Mouse (Mus musculus): Measurements from ENCODE around the gene Lrrc45. TPM values are rescaled to one million over a fixed set of nuclear protein-coding genes. Genes with fewer than 3 reads are reported as not detected.

The Lrrc45 gene
- polyA plus RNA-seq, 1 experiment: 13.5 TPM

DNA sequence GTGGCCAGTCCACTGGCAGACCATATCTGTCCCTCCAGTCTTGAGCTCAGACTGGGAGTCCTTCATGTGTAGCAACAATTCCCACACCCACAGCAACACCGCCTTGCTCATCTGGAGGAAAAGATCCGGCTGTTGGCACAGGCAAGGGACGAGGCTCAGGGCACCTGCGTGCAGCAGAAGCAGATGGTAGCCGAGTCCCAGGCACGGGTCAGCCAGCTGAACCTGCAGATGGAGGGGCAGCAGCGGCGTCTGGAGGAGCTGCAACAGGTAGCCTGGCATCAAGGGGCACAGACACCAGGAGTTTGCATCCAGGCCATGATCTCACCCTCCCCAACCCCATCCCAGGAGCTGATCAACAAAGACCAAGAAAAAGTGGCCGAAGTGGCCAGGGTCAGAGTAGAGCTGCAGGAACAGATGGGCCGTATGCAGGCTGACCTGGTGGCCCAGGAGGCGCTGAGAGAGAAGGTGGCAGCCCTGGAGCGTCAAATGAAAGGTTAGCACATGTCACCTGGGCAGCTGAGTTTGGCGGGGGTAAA is 6.2 kb downstream of the Lrrc45 start:
- no peaks in the 10 kb centered on the region for H3K79me3 ChIP-seq (ENCODE audit: low read depth)
- TF ChIP-seq MYOG (IDR thresholded peaks at IDR 0.05; ENCODE audit: control insufficient read depth, extremely low read depth, insufficient read length) (no peak), MYOD1 (IDR thresholded peaks at IDR 0.05; ENCODE audit: control insufficient read depth, insufficient read length, low read depth) (no peak), MAX (IDR thresholded peaks at IDR 0.05) (no peak)
- no peak overlapping the region for H3ac ChIP-seq (ENCODE audit: control insufficient read depth, insufficient read length, low read depth)
- H3K4me3 ChIP-seq (ENCODE audit: insufficient read depth, poor library complexity, severe bottlenecking): no peak overlapping the region
- H3K79me2 ChIP-seq (ENCODE audit: control insufficient read depth, insufficient read depth): no peaks in the 10 kb centered on the region
- no peaks in the 10 kb centered on the region for H3K27me3 ChIP-seq (ENCODE audit: control insufficient read depth, insufficient read depth, insufficient read length)
- H3K36me3 ChIP-seq (ENCODE audit: control insufficient read depth, insufficient read depth): peaks cover 23% of the 10 kb centered on the region

DNA sequence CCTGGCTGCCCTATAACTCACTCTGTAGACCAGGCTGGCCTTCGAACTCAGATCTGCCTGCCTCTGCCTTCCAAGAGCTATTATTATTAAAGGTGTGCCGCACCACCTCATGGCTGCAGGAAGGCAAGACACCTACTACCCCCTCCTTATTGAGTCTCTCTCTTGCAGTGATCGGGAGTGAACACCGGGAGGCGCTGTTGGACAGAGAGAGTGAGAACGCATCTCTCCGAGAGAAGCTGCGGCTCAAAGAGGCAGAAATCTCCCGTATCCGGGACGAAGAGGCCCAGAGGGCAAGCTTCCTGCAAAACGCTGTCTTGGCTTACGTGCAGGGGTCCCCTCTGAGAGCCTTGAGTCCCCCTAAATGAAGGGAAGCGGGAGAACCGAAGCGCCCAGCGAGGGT is 6.7 kb downstream of the Lrrc45 start:
- TF ChIP-seq CTCF (IDR thresholded peaks at IDR 0.05; ENCODE audit: control insufficient read depth, insufficient read depth, insufficient read length) (peak; percentile 79), FOSL1 (IDR thresholded peaks at IDR 0.05; ENCODE audit: insufficient read depth, low read length, poor library complexity, severe bottlenecking) (no peak)
- H3ac ChIP-seq (ENCODE audit: control insufficient read depth, insufficient read length, low read depth): no peak overlapping the region
- H3K36me3 ChIP-seq (ENCODE audit: control insufficient read depth, insufficient read depth): peaks cover 23% of the 10 kb centered on the region
- no peak overlapping the region for H3K4me3 ChIP-seq (ENCODE audit: insufficient read depth, poor library complexity, severe bottlenecking)
- no peaks in the 10 kb centered on the region for H3K79me2 ChIP-seq (ENCODE audit: control insufficient read depth, insufficient read depth)
- H3K27me3 ChIP-seq (ENCODE audit: control insufficient read depth, insufficient read depth, insufficient read length): no peaks in the 10 kb centered on the region
- H3K79me3 ChIP-seq (ENCODE audit: low read depth): no peaks in the 10 kb centered on the region

DNA sequence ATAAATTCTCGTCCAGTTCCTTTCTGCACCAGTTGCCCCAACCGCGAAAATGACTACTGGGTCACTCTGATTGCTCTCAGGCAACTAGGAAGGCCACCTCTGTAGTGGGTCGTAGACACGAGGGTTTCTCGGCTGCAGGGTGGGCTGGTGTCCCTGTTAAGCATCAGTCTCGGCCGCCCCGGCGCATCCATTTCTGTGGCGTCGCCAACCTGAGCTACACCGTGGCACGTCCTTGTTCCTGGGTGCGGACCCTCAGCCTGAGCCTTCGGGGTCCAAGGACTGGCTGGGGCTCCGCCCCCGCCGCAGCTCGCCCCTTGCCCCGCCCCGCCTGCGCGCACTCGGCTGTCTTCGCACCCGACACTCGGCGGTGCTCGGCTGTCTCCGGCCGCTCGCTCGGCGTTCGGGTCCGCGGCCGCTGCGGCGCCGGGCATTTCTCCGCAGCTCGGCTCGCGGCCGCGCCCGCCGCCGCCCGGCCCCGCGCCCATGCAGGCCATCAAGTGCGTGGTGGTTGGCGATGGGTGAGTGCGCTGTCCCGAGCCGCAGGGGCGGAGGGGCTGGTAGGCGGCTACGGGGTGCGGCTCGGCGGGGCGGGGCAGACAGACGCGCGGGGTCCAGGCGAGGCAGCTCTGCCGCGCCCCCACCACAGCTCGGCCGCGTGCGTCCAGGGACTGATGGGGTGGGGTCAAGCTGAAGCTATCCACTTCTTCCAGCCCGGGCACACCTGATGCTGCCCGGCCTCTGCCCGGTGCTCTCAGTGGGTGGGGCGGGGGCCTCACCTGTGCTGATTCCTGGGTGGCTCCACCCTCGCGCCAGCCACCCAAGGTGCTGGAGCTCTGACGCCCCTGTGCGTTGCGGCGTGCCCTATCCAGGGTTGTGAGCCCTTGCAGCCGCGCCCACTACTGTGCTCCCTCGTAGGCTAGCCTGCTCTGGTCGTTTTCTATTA is 7.7 kb downstream of the Lrrc45 start, which contains the start of gene Rac3:
Rac3 (plus strand) TSS at position 347 of the 943 bp plus-strand sequence.
- TF ChIP-seq MAX (IDR thresholded peaks at IDR 0.05): no peak
- no peak for TF ChIP-seq USF1 (IDR thresholded peaks at IDR 0.05; ENCODE audit: low read depth)
- no peak for TF ChIP-seq CEBPB (IDR thresholded peaks at IDR 0.05; ENCODE audit: low read depth)
- TF ChIP-seq CTCF (IDR thresholded peaks at IDR 0.05; ENCODE audit: control insufficient read depth, insufficient read depth, insufficient read length): no peak
- no peak for TF ChIP-seq MYOG (IDR thresholded peaks at IDR 0.05; ENCODE audit: control insufficient read depth, extremely low read depth, insufficient read length)
- no peak for TF ChIP-seq MYOD1 (IDR thresholded peaks at IDR 0.05; ENCODE audit: control insufficient read depth, insufficient read length, low read depth)
- no peak for TF ChIP-seq FOSL1 (IDR thresholded peaks at IDR 0.05; ENCODE audit: insufficient read depth, low read length, poor library complexity, severe bottlenecking)
- Histone ChIP-seq H3K79me3 (ENCODE audit: low read depth) (no peaks in the 10 kb centered on the region), H3K79me2 (ENCODE audit: control insufficient read depth, insufficient read depth) (no peaks in the 10 kb centered on the region), H3K27me3 (ENCODE audit: control insufficient read depth, insufficient read depth, insufficient read length) (no peaks in the 10 kb centered on the region), H3K4me3 (ENCODE audit: insufficient read depth, poor library complexity, severe bottlenecking) (no peak within 1 kb of the TSS), H3ac (ENCODE audit: control insufficient read depth, insufficient read length, low read depth) (peak within 1 kb of the TSS; percentile 42), H3K36me3 (ENCODE audit: control insufficient read depth, insufficient read depth) (peaks cover 18% of the 10 kb centered on the region)

DNA sequence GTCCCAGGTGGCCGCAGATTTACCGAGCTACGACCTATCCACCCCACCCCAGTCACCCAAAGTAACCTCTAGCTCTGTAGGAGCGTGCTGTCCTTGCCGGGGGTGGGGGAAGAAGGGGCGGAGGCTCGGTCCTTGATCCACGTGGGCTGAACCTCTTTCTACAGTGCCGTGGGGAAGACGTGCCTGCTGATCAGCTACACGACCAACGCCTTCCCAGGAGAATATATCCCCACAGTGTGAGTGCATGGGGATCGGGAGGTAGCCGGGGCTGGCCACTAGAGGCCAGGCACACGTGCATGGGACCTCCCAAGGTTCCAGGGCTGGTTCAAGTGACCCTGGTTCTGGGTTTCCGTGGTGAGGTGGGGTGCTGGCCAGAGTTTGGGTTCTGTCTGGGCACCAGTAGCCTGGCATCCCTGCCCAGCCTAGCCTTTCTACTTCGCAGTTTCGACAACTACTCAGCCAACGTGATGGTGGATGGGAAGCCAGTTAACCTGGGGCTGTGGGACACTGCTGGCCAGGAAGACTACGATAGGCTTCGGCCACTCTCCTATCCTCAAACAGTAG is 8.4 kb downstream of the Lrrc45 start:
- Histone ChIP-seq H3K36me3 (ENCODE audit: control insufficient read depth, insufficient read depth) (peaks cover 14% of the 10 kb centered on the region), H3K27me3 (ENCODE audit: control insufficient read depth, insufficient read depth, insufficient read length) (no peaks in the 10 kb centered on the region), H3K79me3 (ENCODE audit: low read depth) (no peaks in the 10 kb centered on the region), H3K79me2 (ENCODE audit: control insufficient read depth, insufficient read depth) (no peaks in the 10 kb centered on the region), H3ac (ENCODE audit: control insufficient read depth, insufficient read length, low read depth) (no peak overlapping the region), H3K4me3 (ENCODE audit: insufficient read depth, poor library complexity, severe bottlenecking) (no peak overlapping the region)
- TF ChIP-seq CEBPB (IDR thresholded peaks at IDR 0.05; ENCODE audit: low read depth): no peak
- no peak for TF ChIP-seq FOSL1 (IDR thresholded peaks at IDR 0.05; ENCODE audit: insufficient read depth, low read length, poor library complexity, severe bottlenecking)

DNA sequence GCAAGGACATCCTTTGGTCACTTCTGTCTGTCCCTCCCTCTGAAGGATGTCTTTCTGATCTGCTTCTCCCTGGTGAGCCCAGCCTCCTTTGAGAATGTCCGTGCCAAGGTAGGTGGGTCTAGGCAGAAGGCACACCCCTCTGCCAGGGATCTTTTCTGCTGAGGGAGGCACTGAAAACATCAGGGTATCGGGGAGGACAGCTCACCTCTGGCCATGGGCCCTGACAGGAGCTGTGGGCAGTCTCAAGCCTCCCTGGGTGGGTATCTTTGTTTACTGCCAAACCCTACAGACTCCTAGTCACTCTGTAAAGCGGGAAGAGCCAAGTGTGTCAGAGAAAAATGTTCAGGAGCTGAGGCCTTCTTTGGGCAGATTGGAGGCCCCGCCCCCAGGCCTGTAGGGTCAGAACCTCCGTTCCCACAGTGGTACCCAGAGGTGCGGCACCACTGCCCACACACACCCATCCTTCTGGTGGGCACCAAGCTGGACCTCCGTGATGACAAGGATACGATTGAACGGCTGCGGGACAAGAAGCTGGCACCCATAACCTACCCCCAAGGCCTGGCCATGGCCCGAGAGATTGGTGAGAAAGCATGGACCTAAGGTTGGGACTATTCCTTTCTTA is 9.1 kb downstream of the Lrrc45 start:
- TF ChIP-seq FOSL1 (IDR thresholded peaks at IDR 0.05; ENCODE audit: insufficient read depth, low read length, poor library complexity, severe bottlenecking): no peak
- no peak for TF ChIP-seq CTCF (IDR thresholded peaks at IDR 0.05; ENCODE audit: control insufficient read depth, insufficient read depth, insufficient read length)
- no peak for TF ChIP-seq CEBPB (IDR thresholded peaks at IDR 0.05; ENCODE audit: low read depth)
- no peak for TF ChIP-seq USF1 (IDR thresholded peaks at IDR 0.05; ENCODE audit: low read depth)
- no peak overlapping the region for H3K4me3 ChIP-seq (ENCODE audit: insufficient read depth, poor library complexity, severe bottlenecking)
- H3ac ChIP-seq (ENCODE audit: control insufficient read depth, insufficient read length, low read depth): no peak overlapping the region
- H3K79me2 ChIP-seq (ENCODE audit: control insufficient read depth, insufficient read depth): no peaks in the 10 kb centered on the region
- no peaks in the 10 kb centered on the region for H3K79me3 ChIP-seq (ENCODE audit: low read depth)
- peaks cover 7% of the 10 kb centered on the region for H3K36me3 ChIP-seq (ENCODE audit: control insufficient read depth, insufficient read depth)
- no peaks in the 10 kb centered on the region for H3K27me3 ChIP-seq (ENCODE audit: control insufficient read depth, insufficient read depth, insufficient read length)

DNA sequence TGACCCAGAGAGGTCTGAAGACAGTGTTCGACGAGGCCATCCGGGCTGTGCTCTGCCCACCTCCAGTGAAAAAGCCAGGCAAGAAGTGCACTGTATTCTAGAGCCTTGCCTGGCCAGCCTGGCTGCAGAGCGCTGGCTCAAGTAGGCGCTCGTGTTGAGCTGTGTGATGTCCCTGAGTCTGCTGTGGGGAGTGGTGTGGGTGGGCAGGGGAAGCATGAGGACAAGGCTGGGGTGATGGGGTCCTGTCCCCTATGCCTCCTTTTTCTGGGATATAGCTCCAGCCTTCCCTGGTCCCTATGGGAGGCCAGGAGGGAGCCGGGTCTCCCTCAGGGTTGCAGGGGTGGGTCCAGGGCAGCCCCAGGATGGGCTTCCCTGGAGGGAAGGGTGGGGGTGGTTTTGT is 9.8 kb downstream of the Lrrc45 start:
- TF ChIP-seq USF1 (IDR thresholded peaks at IDR 0.05; ENCODE audit: low read depth) (no peak), MYOD1 (IDR thresholded peaks at IDR 0.05; ENCODE audit: control insufficient read depth, insufficient read length, low read depth) (no peak), CTCF (IDR thresholded peaks at IDR 0.05; ENCODE audit: control insufficient read depth, insufficient read depth, insufficient read length) (no peak), FOSL1 (IDR thresholded peaks at IDR 0.05; ENCODE audit: insufficient read depth, low read length, poor library complexity, severe bottlenecking) (no peak), MAX (IDR thresholded peaks at IDR 0.05) (no peak), MYOG (IDR thresholded peaks at IDR 0.05; ENCODE audit: control insufficient read depth, extremely low read depth, insufficient read length) (no peak), CEBPB (IDR thresholded peaks at IDR 0.05; ENCODE audit: low read depth) (no peak)
- no peaks in the 10 kb centered on the region for H3K27me3 ChIP-seq (ENCODE audit: control insufficient read depth, insufficient read depth, insufficient read length)
- no peaks in the 10 kb centered on the region for H3K79me3 ChIP-seq (ENCODE audit: low read depth)
- peaks cover under 1% of the 10 kb centered on the region for H3K36me3 ChIP-seq (ENCODE audit: control insufficient read depth, insufficient read depth)
- no peak overlapping the region for H3K4me3 ChIP-seq (ENCODE audit: insufficient read depth, poor library complexity, severe bottlenecking)
- H3ac ChIP-seq (ENCODE audit: control insufficient read depth, insufficient read length, low read depth): no peak overlapping the region
- H3K79me2 ChIP-seq (ENCODE audit: control insufficient read depth, insufficient read depth): no peaks in the 10 kb centered on the region

Measured in C2C12 (cell line).